Mouse (Mus musculus) adrenal gland, postnatal 36 days (tissue): ENCODE measurements at regions not wholly inside any gene's neighbourhood (a gene's known extent, or its start where the extent isn't known, plus 50 kb on each side); places are given as distances from the start of the nearest gene placed in this dataset.

ENCODE experiments used
- DNase-seq, 2 experiments: peaks; one replicate each; pipeline ENCODE4 v3.0.0; 2021; ENCODE audit warnings: mixed read lengths in 1 of 2

GRCm38 (mm10) chr17:15977374-15978031, 146.7 kb upstream of the Rgmb start:
- no peak for DNase-seq

- no peak for DNase-seq
Measured at GRCm38 (mm10) chr17:15971351-15971685, 140.5 kb upstream of the Rgmb start.

GRCm38 (mm10) chr17:15970481-15971350, 139.9 kb upstream of the Rgmb start:
- no peak for DNase-seq

GRCm38 (mm10) chr17:15968331-15968730, 137.5 kb upstream of the Rgmb start:
- no peak for DNase-seq

- DNase-seq, result no peak
Measured at GRCm38 (mm10) chr17:15955656-15956055, 124.8 kb upstream of the Rgmb start.

- DNase-seq, result no peak
Measured at GRCm38 (mm10) chr17:15951641-15952040, 120.8 kb upstream of the Rgmb start.

GRCm38 (mm10) chr17:15949753-15950152, 118.9 kb upstream of the Rgmb start:
- DNase-seq, result no peak

- no peak for DNase-seq
Measured at GRCm38 (mm10) chr17:15942378-15942777, 111.5 kb upstream of the Rgmb start.

GRCm38 (mm10) chr17:15918609-15919008, 87.8 kb upstream of the Rgmb start:
- no peak for DNase-seq

GRCm38 (mm10) chr17:15898689-15899419, 68.0 kb upstream of the Rgmb start:
- DNase-seq, result no peak

GRCm38 (mm10) chr17:15895968-15896367, 65.1 kb upstream of the Rgmb start:
- DNase-seq, result no peak

- no peak for DNase-seq
Measured at GRCm38 (mm10) chr17:15891896-15892675, 61.2 kb upstream of the Rgmb start.

- DNase-seq, result no peak
Measured at GRCm38 (mm10) chr17:15890595-15891140, 59.8 kb upstream of the Rgmb start.

GRCm38 (mm10) chr17:15882803-15883202, 52.0 kb upstream of the Rgmb start:
- DNase-seq, result no peak

GRCm38 (mm10) chr17:15882245-15882644, 51.4 kb upstream of the Rgmb start:
- DNase-seq, result no peak
